Mouse (Mus musculus) kidney, postnatal 0 days (tissue): ENCODE data around the gene Gsto1. TPM values are rescaled to one million over a fixed set of nuclear protein-coding genes. Genes with fewer than 3 reads are reported as not detected.

Experiments used
- ATAC-seq: fragments of 200-750 bp; cut with Nextera tagmentation; replicated peaks from 2 replicates; pipeline ENCODE4 v1.8.0; 2017; ENCODE audit warnings: low read depth, moderate number of reproducible peaks, moderate TSS enrichment, moderate library complexity; ENCODE audit not compliant: low FRiP score
- DNase-seq: peaks from one replicate; pipeline ENCODE4 v3.0.0-alpha.2; 2016; ENCODE audit warnings: low spot score
- H3K27ac ChIP-seq: fragments of 300-500 bp; sonication (generic); 2 replicates; pipeline ENCODE4 v1.5.1; 2014; ENCODE audit warnings: mild to moderate bottlenecking
- H3K27me3 ChIP-seq: fragments of 300-500 bp; sonication (generic); 2 replicates; pipeline ENCODE4 v1.6.1; 2014; ENCODE audit warnings: low read length, mixed read lengths; ENCODE audit not compliant: insufficient read depth
- H3K36me3 ChIP-seq: fragments of 300-500 bp; sonication (generic); 2 replicates; pipeline ENCODE4 v1.6.1; 2014; ENCODE audit warnings: low read length, mixed read lengths; ENCODE audit not compliant: insufficient read depth
- H3K4me1 ChIP-seq: fragments of 300-500 bp; sonication (generic); replicated peaks from 2 replicates; pipeline ENCODE4 v1.6.1; 2014; ENCODE audit warnings: antibody characterized with exemption, low read length, mixed read lengths; ENCODE audit not compliant: insufficient read depth
- H3K4me2 ChIP-seq: fragments of 300-500 bp; sonication (generic); 2 replicates; pipeline ENCODE4 v1.6.1; 2014; ENCODE audit warnings: mild to moderate bottlenecking, low read length, moderate library complexity, mixed read lengths
- H3K4me3 ChIP-seq: fragments of 300-500 bp; sonication (generic); replicated peaks from 2 replicates; pipeline ENCODE4 v1.5.1; 2014; ENCODE audit warnings: low read depth, low read length
- H3K9ac ChIP-seq: fragments of 300-500 bp; sonication (generic); 2 replicates; pipeline ENCODE4 v1.6.1; 2014; ENCODE audit warnings: low read depth, low read length
- H3K9me3 ChIP-seq: fragments of 300-500 bp; sonication (generic); replicated peaks from 2 replicates; pipeline ENCODE4 v1.6.1; 2016; ENCODE audit warnings: low read length, inconsistent platforms, mixed read lengths
- CTCF ChIP-seq: IDR thresholded peaks from 2 replicates; pipeline ENCODE4 v1.5.1; 2016; ENCODE audit warnings: antibody characterized with exemption, low read depth, mild to moderate bottlenecking, moderate library complexity
- WGBS: fragments of 180-500 bp; shearing (Covaris S2); extraction: QIAGEN DNeasy Blood & Tissue Kit; methylation state at CpG from one replicate; pipeline ENCODE4 v1.1.7; 2014; 5-methylcytosine and 5-hydroxymethylcytosine counted together
- polyA plus RNA-seq: library from polyadenylated mRNA; unstranded; fragments of >200 nt; fragmentation: Nextera tagmentation; extraction: Ambion mirVana; gene quantifications from 2 replicates; pipeline ENCODE4 v1.2.1, GENCODE M21; 2015

Gene Gsto1
- polyA plus RNA-seq, 1 experiment from 2014 or later: 159 TPM

GRCm38 (mm10) chr19:47910751-47911150 is 56.0 kb downstream of the Gsto1 start:
- no peak for ATAC-seq
- no peak for TF ChIP-seq CTCF
- WGBS: 89% methylated on average over 4 of the region's 4 CpGs

GRCm38 (mm10) chr19:47913344-47913743 is 58.6 kb downstream of the Gsto1 start:
- Histone ChIP-seq H3K4me1 (no peaks in the 10 kb centered on the region; the same call in 1 of the 2 replicates), H3K4me3 (no peak overlapping the region), H3K4me2 (no peak overlapping the region), H3K27ac (no peak overlapping the region), H3K9ac (no peak overlapping the region), H3K27me3 (no peaks in the 10 kb centered on the region), H3K36me3 (no peaks in the 10 kb centered on the region), H3K9me3 (no peaks in the 10 kb centered on the region)
- 79% methylated on average over 7 of the region's 7 CpGs for WGBS
- ATAC-seq (no peak), DNase-seq (no peak)
- TF ChIP-seq CTCF: no peak

More at GRCm38 (mm10) chr19:47910751-47911150, 56.0 kb downstream of the Gsto1 start:
- Histone ChIP-seq H3K4me3 (no peak overlapping the region), H3K27ac (no peak overlapping the region), H3K4me2 (no peak overlapping the region), H3K27me3 (no peaks in the 10 kb centered on the region), H3K36me3 (no peaks in the 10 kb centered on the region), H3K9ac (no peak overlapping the region), H3K9me3 (no peaks in the 10 kb centered on the region), H3K4me1 (peaks cover under 1% of the 10 kb centered on the region; the same call in 1 of the 2 replicates)
- no peak for DNase-seq

GRCm38 (mm10) chr19:47914191-47914590 is 59.4 kb downstream of the Gsto1 start:
- ATAC-seq (no peak), DNase-seq (no peak)
- 91% methylated on average over 4 of the region's 4 CpGs for WGBS
- Histone ChIP-seq H3K4me2 (no peak overlapping the region), H3K4me3 (no peak overlapping the region), H3K27ac (no peak overlapping the region), H3K4me1 (no peaks in the 10 kb centered on the region; the same call in 1 of the 2 replicates), H3K36me3 (no peaks in the 10 kb centered on the region), H3K9me3 (no peaks in the 10 kb centered on the region), H3K27me3 (no peaks in the 10 kb centered on the region), H3K9ac (no peak overlapping the region)
- no peak for TF ChIP-seq CTCF

Other genes starting within 250 kb of the Gsto1 start
- gene Col17a1, start 162.9 kb upstream of the Gsto1 start, polyA plus RNA-seq: 0.34 and 0.43 TPM in 2 replicates
- 224 and 225 TPM in 2 replicates for gene Sfr1, start 123.3 kb upstream of the Gsto1 start, polyA plus RNA-seq
- 1.7 and 1.9 TPM in 2 replicates for gene Gsto2, start 10.6 kb downstream of the Gsto1 start, polyA plus RNA-seq
- gene Cfap43, start 64.3 kb downstream of the Gsto1 start, polyA plus RNA-seq: 0.06 and 0.16 TPM in 2 replicates
- 10.7 and 12.1 TPM in 2 replicates for gene Itprip, start 64.3 kb downstream of the Gsto1 start, polyA plus RNA-seq
- gene Cfap58, start 82.7 kb downstream of the Gsto1 start, polyA plus RNA-seq: 0.09 TPM in 1 of 2 replicates, not detected in the other